Mouse (Mus musculus): Measurements from ENCODE around the gene Adgrg1. TPM values are rescaled to one million over a fixed set of nuclear protein-coding genes. Genes with fewer than 3 reads are reported as not detected.
A peak's percentile ranks its signal among the peaks of the same experiment; 100 is the strongest.

Adgrg1 gene
- polyA plus RNA-seq, 1 experiment from 2014 or later: 109 TPM

DNA sequence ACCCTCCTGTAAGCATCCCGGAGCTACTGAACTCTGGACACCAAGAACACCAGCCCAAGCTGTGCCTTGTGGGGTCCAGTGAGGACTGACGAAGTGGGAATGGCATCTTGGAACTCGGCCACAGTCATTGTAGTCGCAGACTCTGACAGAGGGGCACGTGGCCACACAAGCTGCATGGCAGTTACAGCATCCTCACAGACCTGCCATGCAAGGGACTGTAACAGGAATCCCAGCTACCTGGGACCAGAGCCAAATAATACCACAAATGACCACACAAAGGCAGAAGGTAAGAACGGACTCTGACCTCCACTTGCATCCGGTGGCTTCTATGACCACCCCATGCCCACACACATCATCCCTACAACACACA, 20.2 kb upstream of the Adgrg1 start:
- TF ChIP-seq CTCF (IDR thresholded peaks at IDR 0.05; ENCODE audit: low read depth): no peak
- peak; percentile 63 for ATAC-seq (replicated peaks; ENCODE audit: low FRiP score, low read depth)
- H3K4me3 ChIP-seq (replicated peaks; ENCODE audit: low read depth, low read length): no peak overlapping the region
- peak overlapping the region; percentile 68 for H3K27ac ChIP-seq
- peaks cover 13% of the 10 kb centered on the region; the same call in 1 of the 2 replicates for H3K4me1 ChIP-seq (replicated peaks; ENCODE audit: insufficient read depth, low read length)
- no peaks in the 10 kb centered on the region for H3K9me3 ChIP-seq (replicated peaks; ENCODE audit: low read length)
- no peaks in the 10 kb centered on the region for H3K27me3 ChIP-seq (ENCODE audit: insufficient read depth, low read length)
- no peak overlapping the region for H3K9ac ChIP-seq (ENCODE audit: low read depth, low read length)
- DNase-seq (ENCODE audit: low spot score): no peak
- no peak overlapping the region for H3K4me2 ChIP-seq (ENCODE audit: low read length)
- H3K36me3 ChIP-seq (ENCODE audit: insufficient read depth, low read length): no peaks in the 10 kb centered on the region
- WGBS: 46% methylated on average over 7 of the region's 7 CpGs

DNA sequence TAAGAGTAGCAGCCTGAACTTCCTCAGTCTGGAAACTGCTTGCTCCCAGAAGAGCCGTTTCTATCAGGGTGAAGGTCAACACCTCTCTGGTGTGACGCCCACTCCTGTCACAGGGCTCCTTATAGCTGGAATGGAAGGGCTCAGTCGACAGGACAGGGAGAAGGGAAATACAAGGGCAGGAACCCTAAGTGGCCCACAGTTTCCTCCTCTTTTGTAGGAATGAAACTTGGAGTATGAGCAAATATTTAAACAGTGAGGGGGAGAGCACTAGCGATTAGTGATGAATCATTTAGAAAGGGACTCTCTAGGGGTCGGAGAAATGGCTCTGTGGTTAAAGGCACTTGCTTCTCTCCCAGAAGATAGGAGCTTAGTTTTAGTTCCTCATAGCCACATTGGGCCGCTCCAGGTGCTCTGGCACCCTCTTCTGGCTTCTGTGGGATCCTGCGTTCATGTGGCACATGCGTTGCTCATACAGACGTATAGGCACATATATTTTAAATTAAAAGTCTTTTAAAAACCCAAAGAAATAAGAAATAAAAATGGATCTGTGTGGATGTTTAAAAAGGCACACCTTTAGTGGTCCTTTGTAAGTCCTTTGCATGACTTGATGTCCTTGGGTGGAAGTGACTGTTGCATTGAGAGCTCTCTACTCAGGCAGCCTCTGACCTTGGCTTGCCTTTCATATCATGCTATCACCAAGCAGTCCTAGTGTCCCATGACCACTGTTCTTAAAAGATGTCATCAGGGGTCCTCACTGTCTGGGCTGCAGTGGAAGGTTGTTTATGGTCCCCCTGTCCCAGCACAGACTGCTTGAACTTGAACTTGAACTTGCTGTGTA, 19.4 kb upstream of the Adgrg1 start:
- 21% methylated on average over 9 of the region's 9 CpGs for WGBS
- Histone ChIP-seq H3K9ac (ENCODE audit: low read depth, low read length) (no peak overlapping the region), H3K27me3 (ENCODE audit: insufficient read depth, low read length) (no peaks in the 10 kb centered on the region), H3K9me3 (replicated peaks; ENCODE audit: low read length) (no peaks in the 10 kb centered on the region), H3K4me1 (replicated peaks; ENCODE audit: insufficient read depth, low read length) (peaks cover 13% of the 10 kb centered on the region; the same call in 1 of the 2 replicates), H3K27ac (peak overlapping the region; percentile 68), H3K4me3 (replicated peaks; ENCODE audit: low read depth, low read length) (no peak overlapping the region), H3K36me3 (ENCODE audit: insufficient read depth, low read length) (no peaks in the 10 kb centered on the region), H3K4me2 (ENCODE audit: low read length) (peak overlapping the region; percentile 10)
- DNase-seq (ENCODE audit: low spot score) (peak; percentile 78), ATAC-seq (replicated peaks; ENCODE audit: low FRiP score, low read depth) (no peak; the same call in 1 of the 2 replicates)
- TF ChIP-seq CTCF (IDR thresholded peaks at IDR 0.05; ENCODE audit: low read depth): peak; percentile 71

DNA sequence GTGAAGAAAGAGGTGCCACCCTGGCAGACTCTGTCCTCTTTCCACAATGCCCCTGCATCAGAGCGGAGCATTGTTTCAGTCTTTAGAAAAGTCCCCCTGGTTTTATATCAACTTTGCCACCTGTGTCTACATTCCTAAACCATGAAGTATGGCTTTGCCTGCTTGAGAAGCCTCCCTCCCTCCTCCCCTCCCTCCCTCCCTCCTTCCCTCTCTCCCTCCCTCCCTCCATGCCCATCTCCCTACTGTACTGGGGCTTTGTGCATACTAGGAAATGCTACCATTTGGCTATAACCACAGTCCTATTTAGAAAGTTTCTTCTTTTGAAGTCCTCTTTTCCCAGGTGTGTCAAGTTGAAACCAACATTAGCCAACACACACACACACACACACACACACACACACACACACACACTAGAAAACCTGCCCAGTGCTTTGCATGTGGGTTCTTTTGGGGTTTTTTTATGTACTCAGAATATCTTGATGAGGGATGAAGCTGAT, 18.4 kb upstream of the Adgrg1 start:
- TF ChIP-seq CTCF (IDR thresholded peaks at IDR 0.05; ENCODE audit: low read depth): no peak
- H3K27ac ChIP-seq: peak overlapping the region; percentile 73; the same call in 1 of the 2 replicates
- no peak for DNase-seq (ENCODE audit: low spot score)

DNA sequence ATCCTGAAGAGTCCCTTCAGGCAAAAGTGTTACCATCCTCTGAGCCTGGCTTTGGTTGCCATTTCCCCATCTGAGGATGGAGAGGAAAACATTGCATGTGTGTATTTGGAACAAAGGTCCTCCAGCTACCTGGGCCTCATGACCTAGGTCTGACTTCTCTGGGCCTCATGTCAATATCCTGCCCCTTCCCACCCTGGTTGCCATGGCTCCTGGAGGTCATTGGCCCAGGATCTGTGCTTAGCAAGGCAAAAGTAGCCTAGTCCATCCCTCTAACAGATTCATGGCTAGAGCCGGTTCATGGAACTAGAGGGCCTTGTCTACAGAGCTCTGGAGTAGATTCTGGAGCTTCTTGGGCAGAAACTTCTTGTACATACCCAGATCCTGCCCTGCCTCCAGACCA, 12.3 kb upstream of the Adgrg1 start:
- Histone ChIP-seq H3K27me3 (ENCODE audit: insufficient read depth, low read length) (no peaks in the 10 kb centered on the region), H3K9me3 (replicated peaks; ENCODE audit: low read length) (no peaks in the 10 kb centered on the region), H3K27ac (no peak overlapping the region), H3K4me3 (replicated peaks; ENCODE audit: low read depth, low read length) (no peak overlapping the region), H3K4me2 (ENCODE audit: low read length) (no peak overlapping the region), H3K4me1 (replicated peaks; ENCODE audit: insufficient read depth, low read length) (peaks cover 11% of the 10 kb centered on the region; the same call in 1 of the 2 replicates), H3K36me3 (ENCODE audit: insufficient read depth, low read length) (no peaks in the 10 kb centered on the region), H3K9ac (ENCODE audit: low read depth, low read length) (no peak overlapping the region)
- no peak for TF ChIP-seq CTCF (IDR thresholded peaks at IDR 0.05; ENCODE audit: low read depth)
- no peak for DNase-seq (ENCODE audit: low spot score)
- no peak for ATAC-seq (replicated peaks; ENCODE audit: low FRiP score, low read depth)
- WGBS: 81% methylated on average over 1 of the region's 1 CpGs

More for the DNA sequence above, 18.4 kb upstream of the Adgrg1 start:
- WGBS: 58% methylated on average over 1 of the region's 1 CpGs
- H3K4me2 ChIP-seq (ENCODE audit: low read length): no peak overlapping the region
- ATAC-seq (replicated peaks; ENCODE audit: low FRiP score, low read depth): peak; percentile 83
- no peak overlapping the region for H3K4me3 ChIP-seq (replicated peaks; ENCODE audit: low read depth, low read length)
- peaks cover 13% of the 10 kb centered on the region; the same call in 1 of the 2 replicates for H3K4me1 ChIP-seq (replicated peaks; ENCODE audit: insufficient read depth, low read length)
- H3K9ac ChIP-seq (ENCODE audit: low read depth, low read length): no peak overlapping the region
- H3K9me3 ChIP-seq (replicated peaks; ENCODE audit: low read length): no peaks in the 10 kb centered on the region
- H3K27me3 ChIP-seq (ENCODE audit: insufficient read depth, low read length): no peaks in the 10 kb centered on the region
- no peaks in the 10 kb centered on the region for H3K36me3 ChIP-seq (ENCODE audit: insufficient read depth, low read length)

DNA sequence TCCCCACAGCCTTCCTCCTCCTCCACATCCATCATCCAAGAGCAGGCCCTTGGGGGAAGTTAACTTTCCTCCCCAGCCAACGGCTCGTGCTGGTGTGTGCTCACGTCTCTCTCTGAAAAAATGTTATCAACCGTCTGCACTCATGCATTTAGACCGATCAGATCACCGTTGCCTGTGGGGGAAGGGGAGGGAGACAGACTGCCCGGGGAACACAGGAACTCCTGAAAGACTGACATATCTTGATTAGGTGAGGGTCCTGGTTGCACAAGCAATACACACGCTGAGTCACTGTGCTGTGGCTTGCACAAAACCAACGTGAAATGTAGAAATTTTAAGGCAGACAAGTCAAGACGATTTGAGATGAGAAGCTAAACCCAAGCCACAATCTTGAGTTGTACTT, 9.7 kb upstream of the Adgrg1 start:
- DNase-seq (ENCODE audit: low spot score) (no peak), ATAC-seq (replicated peaks; ENCODE audit: low FRiP score, low read depth) (no peak)
- peak overlapping the region; percentile 61 for H3K27ac ChIP-seq

DNA sequence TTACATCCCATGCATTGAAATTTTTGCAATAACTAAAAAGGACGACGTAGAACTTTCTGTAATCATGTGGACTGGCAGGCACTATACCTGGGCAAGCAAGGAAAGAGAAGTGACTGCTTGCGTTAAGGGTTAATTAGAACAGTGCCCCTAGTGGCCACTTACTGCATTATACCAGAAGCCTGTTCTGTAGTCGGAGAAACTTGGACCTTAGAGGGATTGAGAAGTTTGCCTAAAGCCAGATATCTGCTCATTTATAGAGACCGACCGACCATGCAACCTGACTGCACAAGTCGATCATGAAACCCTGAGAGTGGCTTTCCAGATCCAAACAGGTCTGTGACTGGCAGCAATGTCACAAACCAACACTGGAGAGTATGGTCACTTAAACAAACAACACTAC, 8.0 kb upstream of the Adgrg1 start:
- no peaks in the 10 kb centered on the region for H3K9me3 ChIP-seq (replicated peaks; ENCODE audit: low read length)
- no peak for ATAC-seq (replicated peaks; ENCODE audit: low FRiP score, low read depth)
- H3K4me2 ChIP-seq (ENCODE audit: low read length): no peak overlapping the region
- H3K27ac ChIP-seq: 0 out of 2 replicates have a peak overlapping the region, but pooled peaks have one; percentile 47
- no peak overlapping the region for H3K9ac ChIP-seq (ENCODE audit: low read depth, low read length)
- WGBS: 18% methylated on average over 7 of the region's 7 CpGs
- peak; percentile 80 for DNase-seq (ENCODE audit: low spot score)
- no peak overlapping the region for H3K4me3 ChIP-seq (replicated peaks; ENCODE audit: low read depth, low read length)
- no peaks in the 10 kb centered on the region for H3K36me3 ChIP-seq (ENCODE audit: insufficient read depth, low read length)
- peaks cover 14% of the 10 kb centered on the region; the same call in 1 of the 2 replicates for H3K4me1 ChIP-seq (replicated peaks; ENCODE audit: insufficient read depth, low read length)
- H3K27me3 ChIP-seq (ENCODE audit: insufficient read depth, low read length): no peaks in the 10 kb centered on the region
- TF ChIP-seq CTCF (IDR thresholded peaks at IDR 0.05; ENCODE audit: low read depth): peak; percentile 83

More for the DNA sequence above, 9.7 kb upstream of the Adgrg1 start:
- no peaks in the 10 kb centered on the region for H3K9me3 ChIP-seq (replicated peaks; ENCODE audit: low read length)
- H3K36me3 ChIP-seq (ENCODE audit: insufficient read depth, low read length): no peaks in the 10 kb centered on the region
- no peaks in the 10 kb centered on the region for H3K27me3 ChIP-seq (ENCODE audit: insufficient read depth, low read length)
- no peak overlapping the region for H3K4me2 ChIP-seq (ENCODE audit: low read length)
- peaks cover 14% of the 10 kb centered on the region; the same call in 1 of the 2 replicates for H3K4me1 ChIP-seq (replicated peaks; ENCODE audit: insufficient read depth, low read length)
- H3K9ac ChIP-seq (ENCODE audit: low read depth, low read length): 0 out of 2 replicates have a peak overlapping the region, but pooled peaks have one; percentile 13
- no peak overlapping the region for H3K4me3 ChIP-seq (replicated peaks; ENCODE audit: low read depth, low read length)
- WGBS: 24% methylated on average over 10 of the region's 10 CpGs
- TF ChIP-seq CTCF (IDR thresholded peaks at IDR 0.05; ENCODE audit: low read depth): no peak
